Mouse (Mus musculus): ENCODE measurements around the gene Trpm5. TPM values are rescaled to one million over a fixed set of nuclear protein-coding genes. Genes with fewer than 3 reads are reported as not detected.

Gene Trpm5
- total and polyA plus RNA-seq, 3 experiments, result 1.7 to 1.9 TPM; not detected in 1

GRCm38 (mm10) chr7:143062704-143063103 lies 31.7 kb downstream of the Trpm5 start:
- DNase-seq (ENCODE audit: low read depth, low spot score), result no peak
- peaks cover 3% of the 10 kb centered on the region; the same call in 1 of the 2 replicates for H3K79me2 ChIP-seq (ENCODE audit: control insufficient read depth, insufficient read depth, low read length, poor library complexity)
- H3K9ac ChIP-seq (ENCODE audit: control insufficient read depth, low read depth, low read length, poor library complexity, severe bottlenecking), result no peak overlapping the region
- peaks cover 14 to 23% of the 10 kb centered on the region in 2 experiments for H3K4me1 ChIP-seq (ENCODE audit: control insufficient read depth in 1 of 2, insufficient read depth in 2 of 2, low read length in 2 of 2)
- H3K4me3 ChIP-seq (ENCODE audit: control insufficient read depth in 1 of 2, insufficient read depth in 1 of 2, low read depth in 2 of 2, low read length in 2 of 2), result no peak overlapping the region
- no peaks in the 10 kb centered on the region for H3K9me3 ChIP-seq (replicated peaks; ENCODE audit: insufficient read depth, low read length)
- no peak overlapping the region for H3K27ac ChIP-seq (ENCODE audit: control insufficient read depth, low read depth, low read length)
- H3K27me3 ChIP-seq (ENCODE audit: control insufficient read depth in 1 of 2, insufficient read depth in 2 of 2, low read length in 2 of 2), result no peaks in the 10 kb centered on the region
- TF ChIP-seq POLR2A (IDR thresholded peaks at IDR 0.05; ENCODE audit: control insufficient read depth in 1 of 2, insufficient read depth in 1 of 2, low read depth in 1 of 2, low read length in 2 of 2, poor library complexity in 1 of 2), result no peak
- TF ChIP-seq SMC3 (IDR thresholded peaks at IDR 0.05; ENCODE audit: low read depth, low read length), result no peak
- TF ChIP-seq NELFE (IDR thresholded peaks at IDR 0.05; ENCODE audit: low read depth, low read length), result no peak
- TF ChIP-seq ZC3H11A (IDR thresholded peaks at IDR 0.05; ENCODE audit: low read depth, low read length), result no peak
- no peak for TF ChIP-seq GATA1 (IDR thresholded peaks at IDR 0.05; ENCODE audit: low read depth, low read length)
- no peak for TF ChIP-seq ELF1 (IDR thresholded peaks at IDR 0.05; ENCODE audit: low read depth, low read length)
- no peak for TF ChIP-seq KAT2A (conservative IDR thresholded peaks at IDR 0.05; ENCODE audit: low read depth, low read length)
- TF ChIP-seq USF1 (IDR thresholded peaks at IDR 0.05; ENCODE audit: low read depth, low read length), result no peak
- TF ChIP-seq POLR2AphosphoS5 (IDR thresholded peaks at IDR 0.05; ENCODE audit: borderline replicate concordance, low read depth, low read length), result no peak
- no peak for TF ChIP-seq GABPA (IDR thresholded peaks at IDR 0.05; ENCODE audit: low read depth, low read length)
- peaks cover 2 to 19% of the 10 kb centered on the region in 2 experiments; a peak in 3 of 4 replicates for H3K36me3 ChIP-seq (ENCODE audit: control insufficient read depth in 1 of 2, insufficient read depth in 2 of 2, low read length in 2 of 2)

- H3K79me2 ChIP-seq (ENCODE audit: control insufficient read depth, insufficient read depth, low read length, poor library complexity), result peaks cover 12% of the 10 kb centered on the region
- no peaks in the 10 kb centered on the region for H3K27me3 ChIP-seq (ENCODE audit: control insufficient read depth in 1 of 2, insufficient read depth in 2 of 2, low read length in 2 of 2)
- H3K4me3 ChIP-seq (ENCODE audit: control insufficient read depth in 1 of 2, insufficient read depth in 1 of 2, low read depth in 2 of 2, low read length in 2 of 2), result no peak overlapping the region
- no peak for TF ChIP-seq KAT2A (conservative IDR thresholded peaks at IDR 0.05; ENCODE audit: low read depth, low read length)
- no peak for TF ChIP-seq RAD21 (IDR thresholded peaks at IDR 0.05; ENCODE audit: low read depth, low read length)
- TF ChIP-seq MAFK (IDR thresholded peaks at IDR 0.05; ENCODE audit: borderline replicate concordance, low read depth, low read length), result no peak
- peak; percentile 31; the same call in 1 of the 2 replicates for TF ChIP-seq TAL1 (IDR thresholded peaks at IDR 0.05; ENCODE audit: low read length)
- no peak for TF ChIP-seq USF1 (IDR thresholded peaks at IDR 0.05; ENCODE audit: low read depth, low read length)
- TF ChIP-seq ZKSCAN1 (IDR thresholded peaks at IDR 0.05; ENCODE audit: low read depth, low read length), result no peak
- no peak for TF ChIP-seq USF2 (IDR thresholded peaks at IDR 0.05; ENCODE audit: borderline replicate concordance in 1 of 2, insufficient read depth in 1 of 2, low read depth in 1 of 2, low read length in 2 of 2)
- no peak for TF ChIP-seq GABPA (IDR thresholded peaks at IDR 0.05; ENCODE audit: low read depth, low read length)
- TF ChIP-seq ETS1 (IDR thresholded peaks at IDR 0.05; ENCODE audit: low read depth, low read length), result peak; percentile 4; the same call in 1 of the 2 replicates
- TF ChIP-seq EP300 (IDR thresholded peaks at IDR 0.05; ENCODE audit: low read depth in 1 of 2, low read length in 2 of 2), result peak in 1 of 2 experiments; percentile 25; a peak in 1 of 4 replicates
- no peak for TF ChIP-seq MAZ (IDR thresholded peaks at IDR 0.05; ENCODE audit: low read depth, low read length)
- TF ChIP-seq UBTF (IDR thresholded peaks at IDR 0.05; ENCODE audit: borderline replicate concordance, insufficient read depth, low read depth, low read length), result no peak
- no peak for TF ChIP-seq MAX (IDR thresholded peaks at IDR 0.05; ENCODE audit: low read length)
- H3K4me1 ChIP-seq (ENCODE audit: control insufficient read depth in 1 of 2, insufficient read depth in 2 of 2, low read length in 2 of 2), result peaks cover 38 to 55% of the 10 kb centered on the region in 2 experiments
- peak overlapping the region; percentile 95 for H3K27ac ChIP-seq (ENCODE audit: control insufficient read depth, low read depth, low read length)
- H3K36me3 ChIP-seq (ENCODE audit: control insufficient read depth in 1 of 2, insufficient read depth in 2 of 2, low read length in 2 of 2), result peaks cover 2 to 50% of the 10 kb centered on the region in 2 experiments; a peak in 3 of 4 replicates
- no peak overlapping the region; the same call in 1 of the 2 replicates for H3K9ac ChIP-seq (ENCODE audit: control insufficient read depth, low read depth, low read length, poor library complexity, severe bottlenecking)
- DNase-seq (ENCODE audit: low read depth, low spot score), result peak; percentile 38
- H3K9me3 ChIP-seq (replicated peaks; ENCODE audit: insufficient read depth, low read length), result no peaks in the 10 kb centered on the region
These were observed 35.1 kb downstream of the Trpm5 start for GRCm38 (mm10) chr7:143059202-143059870.

Data from MEL (cell line).